ENCODE assay signal across 11 mouse cellular contexts in the genomic region with DNA sequence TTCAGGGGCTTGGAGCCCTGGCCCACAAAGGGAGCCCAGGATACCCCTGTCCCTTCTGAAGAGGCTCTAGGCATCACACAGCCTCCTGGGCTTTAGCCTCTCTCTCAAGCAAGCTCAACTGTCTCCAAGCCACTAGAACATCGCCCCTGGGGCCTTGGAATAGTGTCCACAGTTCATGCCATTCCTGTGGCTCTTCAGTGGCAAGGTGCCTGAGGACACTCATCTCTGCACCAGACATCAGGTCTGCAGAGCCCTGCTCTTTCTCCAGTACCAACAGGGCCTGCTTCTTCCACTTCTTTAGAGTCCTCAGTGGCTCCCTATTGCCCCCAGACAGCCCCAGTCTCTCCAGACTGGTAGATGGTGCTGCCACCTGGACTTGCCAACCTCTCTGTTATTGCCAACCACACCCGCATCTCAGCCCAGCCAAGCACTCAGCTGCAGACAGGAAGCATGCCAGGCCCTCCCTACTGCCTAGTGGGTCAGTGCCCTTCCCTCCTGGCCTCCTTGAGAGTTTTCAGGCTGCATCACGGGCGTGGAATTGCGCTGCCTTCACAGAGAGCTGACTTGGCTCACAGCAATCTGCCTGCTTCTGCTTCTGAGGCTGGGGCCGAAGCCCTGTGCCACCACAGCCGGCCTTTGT. TPM values are rescaled to one million over a fixed set of nuclear protein-coding genes. Genes with fewer than 3 reads are reported as not detected.
A peak's percentile ranks its signal among the peaks of the same experiment; 100 is the strongest.
DNase-seq lines count a peak whose midpoint lies in the region; ATAC-seq and TF ChIP-seq lines count a peak whose summit lies in the region.
"Had no signal": no experiment of that assay in that cellular context is flagged by ENCODE, and none has a peak within 500 bp of the region (broad histone marks: within the 10 kb centered on the region; RNA-seq: fewer than 3 reads in every experiment).

No protein-coding gene starts in this region.

- peak overlapping the region; percentile 45; the same call in 1 of the 2 replicates for H3K27ac ChIP-seq in spleen, adult 2 months (ENCODE audit: insufficient read depth, low read length)
- no peak overlapping the region for H3K27ac ChIP-seq in midbrain, embryonic 14.5 days (replicated peaks; ENCODE audit: low read depth, low read length)
- H3K27ac ChIP-seq: heart, embryonic 13.5 days; liver, embryonic 14.5 days had no signal

- peaks cover 25% of the 10 kb centered on the region for H3K36me3 ChIP-seq in spleen, adult 2 months (ENCODE audit: control insufficient read depth, insufficient read depth, low read length)
- H3K36me3 ChIP-seq in megakaryocyte, embryonic 14.5 days (replicated peaks; ENCODE audit: low read length): peaks cover 78% of the 10 kb centered on the region
- no peaks in the 10 kb centered on the region for H3K36me3 ChIP-seq in midbrain, embryonic 14.5 days (ENCODE audit: control insufficient read depth, insufficient read depth, low read length)
- H3K36me3 ChIP-seq: heart, embryonic 13.5 days had no signal

- no peak overlapping the region for H3K9ac ChIP-seq in midbrain, embryonic 14.5 days (replicated peaks; ENCODE audit: low read length)
- H3K9ac ChIP-seq: heart, embryonic 13.5 days; liver, embryonic 14.5 days had no signal

- no peaks in the 10 kb centered on the region for H3K9me3 ChIP-seq in megakaryocyte, embryonic 14.5 days
- H3K9me3 ChIP-seq in midbrain, embryonic 14.5 days (ENCODE audit: control insufficient read depth, low read length): no peaks in the 10 kb centered on the region
- H3K9me3 ChIP-seq: heart, embryonic 13.5 days had no signal

- no peak overlapping the region for H3K4me2 ChIP-seq in midbrain, embryonic 14.5 days (ENCODE audit: low read length)
- H3K4me2 ChIP-seq: heart, embryonic 13.5 days had no signal

- WGBS in spleen, adult 2 months: 61% methylated on average over 7 of the region's 7 CpGs
- 86% methylated on average over 7 of the region's 7 CpGs for WGBS in midbrain, embryonic 14.5 days

- intact Hi-C loops in heart, postnatal 36 days (cut with DNase I): loop anchor here (2.0 kb wide), 1 partner anchor 17 kb away; no protein-coding TSS in a partner anchor

- TF ChIP-seq POLR2A in spleen, adult 2 months (IDR thresholded peaks at IDR 0.05; ENCODE audit: low read depth, low read length): no peak

- H3K27me3 ChIP-seq in spleen, adult 2 months (ENCODE audit: control insufficient read depth, insufficient read depth, low read length): no peaks in the 10 kb centered on the region
- no peaks in the 10 kb centered on the region for H3K27me3 ChIP-seq in megakaryocyte, embryonic 14.5 days (replicated peaks)
- no peaks in the 10 kb centered on the region for H3K27me3 ChIP-seq in midbrain, embryonic 14.5 days (ENCODE audit: control insufficient read depth, insufficient read depth, low read length)
- H3K27me3 ChIP-seq: heart, embryonic 13.5 days had no signal

- no peak for TF ChIP-seq CTCF in spleen, adult 2 months (IDR thresholded peaks at IDR 0.05; ENCODE audit: extremely low read depth, insufficient read depth, insufficient read length, insufficient replicate concordance)

- no peak overlapping the region for H3K4me3 ChIP-seq in spleen, adult 2 months (ENCODE audit: extremely low read depth, insufficient read depth, insufficient read length)
- peak overlapping the region; percentile 80 for H3K4me3 ChIP-seq in megakaryocyte, embryonic 14.5 days (replicated peaks)
- no peak overlapping the region for H3K4me3 ChIP-seq in midbrain, embryonic 14.5 days (replicated peaks; ENCODE audit: low read depth, low read length)
- H3K4me3 ChIP-seq: heart, embryonic 13.5 days had no signal

- ATAC-seq in midbrain, embryonic 14.5 days (ENCODE audit: low FRiP score, low TSS enrichment): no peak

- DNase-seq in cerebellum, postnatal 25 days: peak; percentile 64 to 74
- DNase-seq in cerebellum, adult 9-11 months: no peak
- DNase-seq in spleen, adult 2 months (ENCODE audit: low read depth in 1 of 2, low spot score in 2 of 2): no peak
- DNase-seq in spleen, postnatal 4 days (ENCODE audit: low spot score in 2 of 2): no peak
- DNase-seq in heart, postnatal 36 days: peak; percentile 64 to 66
- DNase-seq in midbrain, embryonic 14.5 days: no peak
- DNase-seq in retina, embryonic 14.5 days (ENCODE audit: low spot score): no peak
- DNase-seq: right cerebral cortex, adult 18-20 months had no signal

- peaks cover 56% of the 10 kb centered on the region for H3K4me1 ChIP-seq in spleen, adult 2 months (ENCODE audit: control insufficient read depth, insufficient read depth, insufficient read length)
- H3K4me1 ChIP-seq in megakaryocyte, embryonic 14.5 days: peaks cover 100% of the 10 kb centered on the region
- H3K4me1 ChIP-seq in midbrain, embryonic 14.5 days (ENCODE audit: control insufficient read depth, insufficient read depth, low read length): no peaks in the 10 kb centered on the region

RNA-seq across cellular contexts. Expression of gene Il4ra, which starts 8.3 kb away (rescaled TPM):
- 83.4 and 91.5 TPM in 2 replicates for polyA plus RNA-seq in spleen, adult 2 months (2012; rRNA removed)
- 10 to 100 TPM; 13.2 to 19.1 TPM for total RNA-seq in heart, postnatal 36 days (2021)
- polyA plus RNA-seq in megakaryocyte, embryonic 14.5 days (2012; ENCODE audit: insufficient read depth, low replicate concordance): 18.5 and 31.9 TPM in 2 replicates
- polyA plus RNA-seq in midbrain, embryonic 14.5 days (2014; fragmentation: Nextera tagmentation; extraction: Ambion mirVana): 2.4 and 4.7 TPM in 2 replicates

RNA-seq across cellular contexts. Expression of gene Il21r, which starts 43.0 kb away (rescaled TPM):
- polyA plus RNA-seq in spleen, adult 2 months (2012; rRNA removed): 138 and 180 TPM in 2 replicates
- total RNA-seq in heart, postnatal 36 days (2021): under 1 TPM; 0.44 to 0.54 TPM
- 19.8 and 124 TPM in 2 replicates for polyA plus RNA-seq in megakaryocyte, embryonic 14.5 days (2012; ENCODE audit: insufficient read depth, low replicate concordance)
- 0.13 TPM in 1 of 2 replicates, not detected in the other for polyA plus RNA-seq in midbrain, embryonic 14.5 days (2014; fragmentation: Nextera tagmentation; extraction: Ambion mirVana)

Comparison
In these comparisons a context has a peak if more than half of its experiments do, and no peak if none do; other contexts are left out.
1. DNase-seq: peak in cerebellum, postnatal 25 days (2 of 2) and heart, postnatal 36 days (2 of 2); none in cerebellum, adult 9-11 months (single experiment), spleen, adult 2 months (0 of 2), spleen, postnatal 4 days (0 of 2), midbrain, embryonic 14.5 days (single experiment) and retina, embryonic 14.5 days (single experiment).
2. RNA of gene Il21r, which starts 43.0 kb away (polyA plus RNA-seq): 138 to 180 TPM in spleen, adult 2 months and 19.8 to 124 TPM in megakaryocyte, embryonic 14.5 days; 0.13 TPM in midbrain, embryonic 14.5 days; every median in the first group is over 10 times any median in the second.